Mouse (Mus musculus): ENCODE data around the gene Nxf7. TPM values are rescaled to one million over a fixed set of nuclear protein-coding genes. Genes with fewer than 3 reads are reported as not detected.

Gene Nxf7
- 0.04 TPM in 1 of 2 replicates, not detected in the other for polyA plus RNA-seq (2012; rRNA removed)

GRCm38 (mm10) chrX:135598677-135599076 is at the start of gene Nxf7:
Nxf7 (minus strand) TSS chrX:135598777.

GRCm38 (mm10) chrX:135627605-135628004 is 29.0 kb upstream of the Nxf7 start, which contains the start of gene Prame:
Prame (minus strand) TSS chrX:135627705.

Other genes with a start within 250 kb of the Nxf7 start
- not detected in 2 replicates for gene Gm5128, start 225.5 kb downstream of the Nxf7 start, polyA plus RNA-seq (2012; rRNA removed)
- not detected in 2 replicates for gene Gm7903, start 164.9 kb downstream of the Nxf7 start, polyA plus RNA-seq (2012; rRNA removed)
- not detected in 2 replicates for gene AV320801, start 104.2 kb downstream of the Nxf7 start, polyA plus RNA-seq (2012; rRNA removed)
- not detected in 2 replicates for gene Prame, start 28.9 kb upstream of the Nxf7 start, polyA plus RNA-seq (2012; rRNA removed)
- not detected in 2 replicates for gene Tcp11x2, start 95.0 kb upstream of the Nxf7 start, polyA plus RNA-seq (2012; rRNA removed)
- gene Tmsb15a, start 126.5 kb upstream of the Nxf7 start, polyA plus RNA-seq (2012; rRNA removed) = not detected in 2 replicates
- gene Armcx5, start 144.0 kb upstream of the Nxf7 start, polyA plus RNA-seq (2012; rRNA removed) = 0.09 and 0.19 TPM in 2 replicates
- 2.7 and 5.9 TPM in 2 replicates for gene Gprasp1, start 144.0 kb upstream of the Nxf7 start, polyA plus RNA-seq (2012; rRNA removed)
- gene Bhlhb9, start 198.8 kb upstream of the Nxf7 start, polyA plus RNA-seq (2012; rRNA removed) = 0.31 and 0.60 TPM in 2 replicates
- gene Gprasp2, start 240.3 kb upstream of the Nxf7 start, polyA plus RNA-seq (2012; rRNA removed) = 0.14 and 1.3 TPM in 2 replicates